Mouse (Mus musculus) cerebral cortex, adult 2 months (tissue): ENCODE measurements around the gene Golga4.

Experiments
- WGBS: fragments of 180-500 bp; shearing (Covaris S2); methylation state at CpG from one replicate; pipeline ENCODE4 v1.1.7; 2018; 5-methylcytosine and 5-hydroxymethylcytosine counted together

The Golga4 gene

GRCm38 (mm10) chr9:118488896-118489578, 17.0 kb upstream of the Golga4 start:
- 5% methylated on average over 20 of the region's 20 CpGs for WGBS

- WGBS: under 1% methylated on average over 16 of the region's 16 CpGs
Observed at GRCm38 (mm10) chr9:118489579-118490019, 16.5 kb upstream of the Golga4 start.

GRCm38 (mm10) chr9:118491195-118491594, 14.9 kb upstream of the Golga4 start:
- WGBS: 87% methylated on average over 4 of the region's 4 CpGs

- 91% methylated on average over 8 of the region's 8 CpGs for WGBS
Observed at GRCm38 (mm10) chr9:118492932-118493698, 13.0 kb upstream of the Golga4 start.

- WGBS: 87% methylated on average over 5 of the region's 5 CpGs
Observed at GRCm38 (mm10) chr9:118494106-118494505, 12.0 kb upstream of the Golga4 start.

- 93% methylated on average over 3 of the region's 3 CpGs for WGBS
Observed at GRCm38 (mm10) chr9:118495933-118496332, 10.1 kb upstream of the Golga4 start.

- WGBS: 93% methylated on average over 3 of the region's 3 CpGs
Observed at GRCm38 (mm10) chr9:118496952-118497351, 9.1 kb upstream of the Golga4 start.

GRCm38 (mm10) chr9:118498061-118498460, 8.0 kb upstream of the Golga4 start:
- 64% methylated on average over 7 of the region's 7 CpGs for WGBS

- 84% methylated on average over 6 of the region's 6 CpGs for WGBS
Observed at GRCm38 (mm10) chr9:118500963-118501362, 5.1 kb upstream of the Golga4 start.

GRCm38 (mm10) chr9:118504656-118505055, 1.4 kb upstream of the Golga4 start:
- WGBS: 91% methylated on average over 3 of the region's 3 CpGs

GRCm38 (mm10) chr9:118506404-118507231, 551 bp downstream of the Golga4 start:
- under 1% methylated on average over 57 of the region's 57 CpGs for WGBS

- 46% methylated on average over 6 of the region's 6 CpGs for WGBS
Observed at GRCm38 (mm10) chr9:118507552-118507951, 1.5 kb downstream of the Golga4 start.

GRCm38 (mm10) chr9:118508601-118509000, 2.5 kb downstream of the Golga4 start:
- 44% methylated on average over 7 of the region's 7 CpGs for WGBS

GRCm38 (mm10) chr9:118510941-118511690, 5.0 kb downstream of the Golga4 start:
- 84% methylated on average over 15 of the region's 15 CpGs for WGBS

- WGBS: 66% methylated on average over 3 of the region's 3 CpGs
Observed at GRCm38 (mm10) chr9:118512681-118513233, 6.7 kb downstream of the Golga4 start.

GRCm38 (mm10) chr9:118515476-118515875, 9.4 kb downstream of the Golga4 start:
- 58% methylated on average over 6 of the region's 6 CpGs for WGBS

- 81% methylated on average over 3 of the region's 3 CpGs for WGBS
Observed at GRCm38 (mm10) chr9:118516162-118516561, 10.1 kb downstream of the Golga4 start.

GRCm38 (mm10) chr9:118517619-118518018, 11.6 kb downstream of the Golga4 start:
- WGBS: 84% methylated on average over 8 of the region's 8 CpGs

GRCm38 (mm10) chr9:118519101-118519500, 13.0 kb downstream of the Golga4 start:
- WGBS: 54% methylated on average over 8 of the region's 8 CpGs

GRCm38 (mm10) chr9:118520011-118520410, 13.9 kb downstream of the Golga4 start:
- 39% methylated on average over 8 of the region's 8 CpGs for WGBS

GRCm38 (mm10) chr9:118520858-118521257, 14.8 kb downstream of the Golga4 start:
- WGBS: 66% methylated on average over 3 of the region's 3 CpGs
